Mouse (Mus musculus) adrenal gland, postnatal 0 days (tissue): ENCODE results near the gene Olfr362. TPM values are rescaled to one million over a fixed set of nuclear protein-coding genes. Genes with fewer than 3 reads are reported as not detected.

Source experiments
- polyA plus RNA-seq: library from polyadenylated mRNA; unstranded; fragments of >200 nt; fragmentation: Nextera tagmentation; extraction: Ambion mirVana; gene quantifications from 2 replicates; pipeline ENCODE4 v1.2.1, GENCODE M21; 2015

The Olfr362 gene
- polyA plus RNA-seq = not detected in 2 replicates

GRCm38 (mm10) chr2:37117810-37118209 lies at the start of gene Olfr362:
Gene Olfr362, minus strand, starts transcription at chr2:37117910.

GRCm38 (mm10) chr2:37139022-37139421 lies 21.3 kb upstream of the Olfr362 start, which contains the start of gene Olfr364-ps1:
Gene Olfr364-ps1, plus strand, starts transcription at chr2:37139322.

GRCm38 (mm10) chr2:37089190-37089589 lies 28.5 kb downstream of the Olfr362 start, which contains the start of gene Olfr361:
Gene Olfr361, minus strand, starts transcription at chr2:37089290.

GRCm38 (mm10) chr2:37065446-37065845 lies 52.3 kb downstream of the Olfr362 start, which contains the start of gene Olfr360:
Gene Olfr360, plus strand, starts transcription at chr2:37065746.

Other genes starting within 250 kb of the Olfr362 start
- not detected in 2 replicates for gene Olfr352, start 249.4 kb downstream of the Olfr362 start, polyA plus RNA-seq
- gene Olfr353, start 225.0 kb downstream of the Olfr362 start, polyA plus RNA-seq = not detected in 2 replicates
- gene Olfr354, start 212.2 kb downstream of the Olfr362 start, polyA plus RNA-seq = not detected in 2 replicates
- gene Olfr355, start 189.0 kb downstream of the Olfr362 start, polyA plus RNA-seq = not detected in 2 replicates
- gene Olfr356, start 180.8 kb downstream of the Olfr362 start, polyA plus RNA-seq = not detected in 2 replicates
- gene Olfr357, start 124.1 kb downstream of the Olfr362 start, polyA plus RNA-seq = not detected in 2 replicates
- not detected in 2 replicates for gene Olfr358, start 108.6 kb downstream of the Olfr362 start, polyA plus RNA-seq
- not detected in 2 replicates for gene Olfr360, start 52.2 kb downstream of the Olfr362 start, polyA plus RNA-seq
- not detected in 2 replicates for gene Olfr361, start 28.6 kb downstream of the Olfr362 start, polyA plus RNA-seq
- not detected in 2 replicates for gene Olfr364-ps1, start 21.4 kb upstream of the Olfr362 start, polyA plus RNA-seq
- not detected in 2 replicates for gene Olfr365, start 70.3 kb upstream of the Olfr362 start, polyA plus RNA-seq
- not detected in 2 replicates for gene Olfr366, start 93.7 kb upstream of the Olfr362 start, polyA plus RNA-seq
- gene Olfr368, start 208.6 kb upstream of the Olfr362 start, polyA plus RNA-seq = not detected in 2 replicates
- gene Pdcl, start 241.4 kb upstream of the Olfr362 start, polyA plus RNA-seq = 35.9 and 45.2 TPM in 2 replicates